Mouse (Mus musculus) erythroid progenitor cell, adult 5-6 weeks (primary cell): ENCODE data around the gene Lgr6. TPM values are rescaled to one million over a fixed set of nuclear protein-coding genes. Genes with fewer than 3 reads are reported as not detected.

Experiments
- ATAC-seq: replicated peaks from 2 replicates; pipeline ENCODE4 v1.8.0; 2016; ENCODE audit warnings: moderate number of reproducible peaks, mild to moderate bottlenecking, moderate TSS enrichment, inconsistent platforms; ENCODE audit not compliant: poor library complexity, low FRiP score, severe bottlenecking
- total RNA-seq, 2 experiments: library from RNA; stranded (forward) in 1 of 2; stranded (reverse) in 1 of 2; fragments of 150-400 nt in 1 of 2; fragments of 186-747, 209-891 nt in 1 of 2; gene quantifications; 2 replicates each; pipeline versions ENCODE4 v1.2.3 to v1.2.4; 2015 to 2017; ENCODE audit warnings: low replicate concordance in 2 of 2

Gene Lgr6
- total RNA-seq, 2 experiments from 2014 or later, result not detected

- ATAC-seq, result no peak
These were observed 117.7 kb downstream of the Lgr6 start for GRCm38 (mm10) chr1:134987173-134987961.

GRCm38 (mm10) chr1:134972920-134973319 is 132.2 kb downstream of the Lgr6 start:
- no peak for ATAC-seq

GRCm38 (mm10) chr1:134965430-134965829 is 139.6 kb downstream of the Lgr6 start:
- no peak for ATAC-seq

DNA sequence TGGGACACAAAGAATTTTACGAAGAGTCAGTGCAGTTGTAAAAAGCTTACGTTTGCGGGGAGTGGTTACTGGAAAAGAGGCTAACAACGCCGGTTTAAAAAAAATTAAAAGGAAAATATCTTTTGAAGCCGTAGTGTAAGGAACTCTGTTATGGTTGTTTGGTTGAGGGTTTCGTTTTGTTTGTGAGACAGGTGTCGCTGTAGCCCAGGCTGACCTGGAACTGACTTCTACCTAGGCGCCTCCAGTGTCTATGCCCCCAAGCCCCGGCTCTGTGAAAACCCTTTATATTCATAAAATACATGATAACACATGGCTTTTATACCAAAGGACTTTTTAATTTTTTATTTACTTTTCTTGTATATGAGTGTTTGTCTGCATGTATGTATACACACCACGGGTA is 142.3 kb downstream of the Lgr6 start:
- ATAC-seq, result peak; percentile 73

DNA sequence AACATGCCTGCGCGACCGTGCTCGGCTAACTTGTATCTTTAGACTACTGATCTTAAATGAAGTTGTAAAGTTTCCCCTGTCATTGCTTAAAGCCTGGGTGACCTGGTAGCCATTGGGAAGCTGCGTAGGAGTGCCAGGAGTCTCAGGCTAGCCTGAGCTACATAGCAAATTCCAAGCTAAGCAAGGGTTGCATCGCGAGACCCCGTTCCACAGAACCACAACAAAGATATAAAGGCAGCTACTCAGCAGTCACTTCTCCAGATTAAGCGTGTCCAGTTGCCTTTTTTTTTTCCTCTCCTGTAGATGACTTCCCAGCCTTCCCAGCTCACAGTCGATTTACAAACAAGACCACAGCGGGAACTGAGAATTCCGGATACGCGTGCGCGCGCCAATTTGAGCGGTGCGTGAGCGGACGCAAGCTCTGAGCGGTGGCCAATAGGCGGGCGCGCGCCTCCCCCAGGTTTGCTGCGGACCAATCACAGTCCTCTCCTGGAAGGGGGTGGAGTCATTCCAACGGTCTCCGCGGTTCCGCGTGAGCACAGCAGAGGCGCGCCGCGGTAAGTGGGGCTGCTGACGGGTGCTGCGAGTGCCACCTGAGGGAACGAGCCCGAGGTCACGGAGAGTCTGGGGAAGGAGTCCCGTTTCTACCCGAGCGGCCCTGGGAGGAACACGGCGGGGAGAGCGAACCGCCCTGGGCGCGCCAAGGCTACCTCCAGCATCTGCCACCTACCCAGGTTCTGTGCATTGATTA is 142.8 kb downstream of the Lgr6 start, which contains the start of gene Ube2t:
TSS of gene Ube2t (plus strand) at position 513 of the 751 bp plus-strand sequence.
- ATAC-seq, result peak; percentile 96

DNA sequence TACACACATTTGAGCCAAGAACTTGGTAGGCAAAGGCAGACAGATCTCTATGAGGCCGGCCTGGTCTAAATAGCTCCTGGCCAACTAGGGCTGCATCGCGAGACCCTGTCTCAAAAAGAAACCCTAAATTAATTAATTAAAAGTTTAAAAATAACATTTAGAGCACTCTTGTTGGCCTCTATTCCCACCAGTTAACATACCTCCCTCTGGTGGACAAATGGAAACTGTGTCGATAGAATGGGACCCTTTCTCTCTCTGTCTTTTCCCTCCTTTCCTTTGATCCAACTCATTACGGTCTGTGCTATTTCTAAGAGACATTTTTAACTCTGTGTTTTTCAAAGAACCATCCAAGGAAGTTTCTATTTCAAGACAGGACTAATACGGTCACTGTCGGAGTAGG is 144.4 kb downstream of the Lgr6 start:
- no peak for ATAC-seq

DNA sequence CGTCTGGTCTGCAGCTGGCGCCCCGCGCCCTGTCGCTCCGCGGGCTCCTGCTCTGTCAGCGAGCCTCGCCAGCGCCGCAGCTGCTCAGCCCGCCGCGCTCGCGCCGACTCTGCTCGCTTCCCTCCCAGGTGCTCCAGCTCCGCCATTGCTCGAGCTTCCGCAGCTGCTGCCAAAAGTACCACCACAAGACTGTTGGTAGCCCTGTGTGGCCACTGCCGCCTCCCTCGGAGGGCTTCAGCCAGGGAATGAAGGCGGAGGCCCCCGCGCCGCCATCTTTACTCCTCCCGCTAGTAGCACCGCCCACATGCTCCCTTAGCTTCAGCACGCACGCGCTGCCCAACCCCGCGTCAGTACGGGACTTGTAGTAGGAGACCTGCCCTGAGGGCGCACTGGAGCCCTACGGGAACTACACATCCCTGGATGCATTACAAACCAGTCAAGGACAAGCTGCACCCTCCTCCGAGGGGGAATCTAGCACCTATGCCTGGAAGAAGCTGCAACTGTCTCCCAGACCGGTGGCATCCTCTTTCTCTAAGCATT is 149.4 kb downstream of the Lgr6 start, which contains the start of gene Ppp1r12b:
TSS of gene Ppp1r12b (minus strand) at position 306 of the 540 bp plus-strand sequence.
- ATAC-seq, result peak; percentile 99

DNA sequence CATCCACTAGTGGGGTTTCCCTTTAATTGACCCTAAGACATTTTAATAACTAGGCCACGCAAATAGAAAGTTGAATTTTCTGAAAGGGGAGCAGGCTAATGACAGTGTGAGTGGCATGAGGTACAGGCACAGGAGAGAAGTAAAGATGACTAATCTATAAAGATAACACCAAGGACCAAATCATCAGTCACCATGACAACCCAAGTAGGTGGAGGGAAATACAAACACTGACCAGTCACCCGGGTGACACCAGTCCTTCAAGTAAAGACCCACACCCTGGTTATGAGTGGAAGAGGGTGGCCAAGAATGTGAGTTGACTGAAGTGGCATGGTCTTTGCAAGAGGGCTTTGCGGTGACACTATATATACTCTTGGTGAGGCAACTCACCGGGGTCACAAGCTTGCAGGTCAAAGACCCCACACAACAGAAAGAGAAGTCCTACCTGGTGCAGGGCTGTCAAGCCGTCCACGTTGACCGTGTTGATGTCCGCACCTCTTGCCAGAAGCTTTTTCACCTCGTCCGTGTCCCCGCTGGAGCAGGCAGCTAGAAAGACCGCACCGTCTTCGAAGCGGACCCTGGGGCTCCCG is 149.9 kb downstream of the Lgr6 start:
- no peak for ATAC-seq

DNA sequence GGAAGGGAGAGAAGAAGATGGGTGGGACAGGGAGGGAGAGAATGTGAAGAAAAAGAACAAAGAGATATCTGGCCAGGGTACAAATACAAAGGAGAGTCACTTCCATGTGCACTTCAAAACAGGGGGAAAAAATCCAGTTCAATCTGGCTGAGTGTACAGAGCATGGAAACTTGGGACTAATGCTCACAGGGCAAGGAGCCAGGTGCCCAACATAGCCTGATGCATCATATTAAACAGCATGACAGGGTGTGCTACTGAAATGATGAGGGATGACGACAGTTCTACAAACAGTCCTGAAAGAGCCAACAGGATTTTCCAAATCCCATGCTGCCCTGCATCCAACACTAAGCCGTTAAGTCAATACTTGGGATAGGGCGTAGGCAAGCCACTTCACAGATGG is 155.1 kb downstream of the Lgr6 start:
- no peak for ATAC-seq

DNA sequence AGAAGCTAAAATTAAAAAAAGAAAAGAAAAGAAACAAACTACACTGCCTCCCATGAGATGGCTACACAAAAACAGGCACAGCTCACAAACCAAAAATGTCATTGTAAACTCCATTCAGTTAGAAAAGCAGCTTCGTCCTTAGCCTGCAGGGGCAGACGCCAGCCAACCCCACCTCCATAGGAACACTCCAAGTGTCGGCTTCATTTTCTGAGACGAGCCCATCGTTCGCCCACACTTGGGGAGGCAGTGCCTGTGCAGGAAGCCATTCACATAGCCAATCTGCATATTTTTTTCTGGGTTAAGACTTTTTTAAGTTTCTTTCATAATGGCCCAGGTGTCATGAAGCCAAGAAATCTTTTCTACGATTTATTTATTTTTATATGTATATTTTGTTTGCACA is 157.5 kb downstream of the Lgr6 start:
- ATAC-seq, result no peak

- ATAC-seq, result no peak
These were observed 162.2 kb downstream of the Lgr6 start for GRCm38 (mm10) chr1:134942898-134943297.

DNA sequence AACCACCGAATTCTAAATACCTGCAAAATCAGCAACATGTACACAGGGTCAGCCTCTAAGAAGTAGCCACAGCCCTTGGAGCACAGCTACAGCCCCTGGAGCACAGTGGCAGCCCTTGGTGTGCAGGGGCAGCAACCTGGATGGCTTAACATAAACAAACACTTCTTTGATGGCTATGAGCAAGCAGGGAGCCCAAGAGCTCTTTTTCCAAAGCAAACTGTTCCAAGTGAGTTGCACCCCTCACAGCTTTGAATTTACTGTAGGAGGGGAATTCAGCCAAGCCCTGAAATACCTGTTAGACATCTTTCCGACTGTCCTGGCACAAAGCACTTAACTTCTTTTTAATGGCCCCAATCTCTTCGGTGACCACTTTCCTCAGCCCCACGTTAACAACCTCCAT is 164.2 kb downstream of the Lgr6 start:
- no peak for ATAC-seq

DNA sequence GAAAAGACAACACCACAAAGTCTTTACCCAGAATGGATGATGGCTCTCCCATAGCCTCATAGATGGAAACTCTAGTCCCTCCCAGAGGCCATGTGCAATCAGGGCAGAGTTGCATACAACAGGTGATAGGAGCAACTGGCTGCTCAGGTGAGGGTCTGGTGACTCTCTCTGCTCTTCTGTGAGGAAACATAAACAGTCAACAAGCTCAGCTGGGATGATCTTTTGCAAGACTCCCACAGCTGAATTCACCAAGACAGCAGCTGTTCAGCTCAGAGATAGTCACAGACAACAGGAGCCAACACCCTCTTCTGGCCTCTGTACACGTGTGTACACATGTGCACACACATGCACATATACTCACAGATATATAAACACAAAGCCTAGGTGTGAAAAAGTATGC is 166.8 kb downstream of the Lgr6 start:
- ATAC-seq, result no peak

DNA sequence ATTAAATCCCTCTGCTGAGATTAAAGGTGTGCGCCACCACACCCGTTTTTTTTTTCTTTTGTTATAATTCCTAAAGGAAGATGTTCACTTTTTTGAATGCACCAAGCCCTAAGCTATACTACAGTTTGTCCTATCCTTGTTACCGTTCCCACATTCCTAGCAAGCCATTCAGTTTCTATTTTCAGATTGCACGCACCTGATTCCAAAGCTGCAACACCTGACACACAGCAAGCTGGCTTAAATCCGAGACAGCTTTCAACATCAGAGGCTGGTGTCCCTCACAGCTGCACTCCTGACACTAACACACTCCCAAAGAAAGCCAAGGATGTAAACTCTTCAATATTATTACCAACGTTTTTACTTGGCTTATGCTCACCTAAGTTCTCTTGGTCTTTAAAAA is 168.7 kb downstream of the Lgr6 start:
- ATAC-seq, result no peak

Other genes starting within 250 kb of the Lgr6 start
- gene Ppp1r12b, start 149.3 kb downstream of the Lgr6 start, total RNA-seq (2015; ENCODE audit: low replicate concordance), result 8.0 and 9.0 TPM in 2 replicates
- 17.3 and 26.2 TPM in 2 replicates for gene Ppp1r12b, start 149.3 kb downstream of the Lgr6 start, total RNA-seq (2017; ENCODE audit: low replicate concordance)
- gene Ube2t, start 142.7 kb downstream of the Lgr6 start, total RNA-seq (2015; ENCODE audit: low replicate concordance), result 190 and 216 TPM in 2 replicates
- 59.8 and 74.3 TPM in 2 replicates for gene Ube2t, start 142.7 kb downstream of the Lgr6 start, total RNA-seq (2017; ENCODE audit: low replicate concordance)
- gene Ptpn7, start 27.4 kb upstream of the Lgr6 start, total RNA-seq (2015; ENCODE audit: low replicate concordance), result 8.3 and 12.2 TPM in 2 replicates
- 10.8 and 11.9 TPM in 2 replicates for gene Ptpn7, start 27.4 kb upstream of the Lgr6 start, total RNA-seq (2017; ENCODE audit: low replicate concordance)
- gene Arl8a, start 41.5 kb upstream of the Lgr6 start, total RNA-seq (2015; ENCODE audit: low replicate concordance), result 19.3 and 21.3 TPM in 2 replicates
- 12.3 and 17.8 TPM in 2 replicates for gene Arl8a, start 41.5 kb upstream of the Lgr6 start, total RNA-seq (2017; ENCODE audit: low replicate concordance)
- not detected in 2 replicates for gene Gpr37l1, start 62.4 kb upstream of the Lgr6 start, total RNA-seq (2015; ENCODE audit: low replicate concordance)
- gene Gpr37l1, start 62.4 kb upstream of the Lgr6 start, total RNA-seq (2017; ENCODE audit: low replicate concordance), result not detected in 2 replicates
- not detected in 2 replicates for gene Elf3, start 153.3 kb upstream of the Lgr6 start, total RNA-seq (2015; ENCODE audit: low replicate concordance)
- gene Elf3, start 153.3 kb upstream of the Lgr6 start, total RNA-seq (2017; ENCODE audit: low replicate concordance), result not detected in 2 replicates
- gene Rnpep, start 178.8 kb upstream of the Lgr6 start, total RNA-seq (2015; ENCODE audit: low replicate concordance), result 15.5 and 15.9 TPM in 2 replicates
- 11.9 and 14.6 TPM in 2 replicates for gene Rnpep, start 178.8 kb upstream of the Lgr6 start, total RNA-seq (2017; ENCODE audit: low replicate concordance)
- 9.7 and 11.3 TPM in 2 replicates for gene Timm17a, start 208.5 kb upstream of the Lgr6 start, total RNA-seq (2015; ENCODE audit: low replicate concordance)
- gene Timm17a, start 208.5 kb upstream of the Lgr6 start, total RNA-seq (2017; ENCODE audit: low replicate concordance), result 1.7 and 14.2 TPM in 2 replicates
- gene Lmod1, start 219.5 kb upstream of the Lgr6 start, total RNA-seq (2015; ENCODE audit: low replicate concordance), result not detected in 2 replicates
- gene Lmod1, start 219.5 kb upstream of the Lgr6 start, total RNA-seq (2017; ENCODE audit: low replicate concordance), result not detected in 2 replicates